Mouse (Mus musculus) ES-E14 (cell line): ENCODE measurements around the gene Hpf1. TPM values are rescaled to one million over a fixed set of nuclear protein-coding genes. Genes with fewer than 3 reads are reported as not detected.

Experiments used
- DNase-seq: peaks from one replicate; pipeline ENCODE4 v3.0.0-alpha.2; 2013; ENCODE audit warnings: low read depth, low spot score
- H3K27ac ChIP-seq: 2 replicates; pipeline ENCODE4 v1.5.1; 2012; ENCODE audit warnings: low read depth, mild to moderate bottlenecking, low read length, moderate library complexity, mixed read lengths; ENCODE audit not compliant: poor library complexity, insufficient read depth, severe bottlenecking
- H3K36me3 ChIP-seq: 2 replicates; pipeline ENCODE4 v1.6.1; 2012; ENCODE audit warnings: mild to moderate bottlenecking, low read length, moderate library complexity, mixed read lengths; ENCODE audit not compliant: control insufficient read depth, poor library complexity, insufficient read depth, severe bottlenecking
- H3K4me1 ChIP-seq, 2 experiments: fragments of 150-350 bp in 1 of 2; sonication (generic) in 1 of 2; 2 replicates each; pipeline ENCODE4 v1.6.1; 2012; ENCODE audit warnings: low read length in 2 of 2, mild to moderate bottlenecking in 1 of 2, mixed read lengths in 1 of 2; ENCODE audit not compliant: control insufficient read depth in 2 of 2, insufficient read depth in 2 of 2, poor library complexity in 1 of 2
- H3K4me3 ChIP-seq, 2 experiments: fragments of 150-350 bp in 1 of 2; sonication (generic) in 1 of 2; 2 replicates each; pipeline ENCODE4 v1.5.1; 2012; ENCODE audit warnings: low read length in 2 of 2, low read depth in 1 of 2, mild to moderate bottlenecking in 1 of 2, mixed read lengths in 1 of 2; ENCODE audit not compliant: insufficient read depth in 1 of 2, poor library complexity in 1 of 2, severe bottlenecking in 1 of 2
- H3K9ac ChIP-seq: 2 replicates; pipeline ENCODE4 v1.6.1; 2012; ENCODE audit warnings: low read depth, mild to moderate bottlenecking, low read length, mixed read lengths; ENCODE audit not compliant: poor library complexity, insufficient read depth, severe bottlenecking
- H3K9me3 ChIP-seq: fragments of 150-350 bp; sonication (generic); 2 replicates; pipeline ENCODE4 v1.6.1; 2012; ENCODE audit warnings: low read depth, mild to moderate bottlenecking, low read length; ENCODE audit not compliant: control insufficient read depth, insufficient read depth
- CHD2 ChIP-seq: IDR thresholded peaks from 2 replicates; pipeline ENCODE4 v1.6.1; 2014; ENCODE audit warnings: mild to moderate bottlenecking, low read depth, low read length, inconsistent platforms
- HCFC1 ChIP-seq: IDR thresholded peaks from 2 replicates; pipeline ENCODE4 v1.6.1; 2012; ENCODE audit warnings: low read length, inconsistent platforms, borderline replicate concordance; ENCODE audit not compliant: insufficient read depth
- MAFK ChIP-seq: IDR thresholded peaks from 2 replicates; pipeline ENCODE4 v1.6.1; 2014; ENCODE audit warnings: mild to moderate bottlenecking, low read depth, low read length, inconsistent platforms; ENCODE audit not compliant: insufficient read depth
- ZC3H11A ChIP-seq: IDR thresholded peaks from 2 replicates; pipeline ENCODE4 v1.6.1; 2012; ENCODE audit warnings: low read depth, mild to moderate bottlenecking, inconsistent platforms, low read length, borderline replicate concordance
- ZNF384 ChIP-seq: IDR thresholded peaks from 2 replicates; pipeline ENCODE4 v1.6.1; 2012; ENCODE audit warnings: low read depth, low read length, inconsistent platforms
- in situ Hi-C, 2 experiments: fragments of 600-800 bp; cut with MboI; formaldehyde crosslinking; loops; one replicate each; pipeline ENCODE4 v1.15.1; 2025; ENCODE audit warnings: low sequenced_read_pairs in 2 of 2, inconsistent platforms in 1 of 2; ENCODE audit not compliant: unreplicated experiment in 2 of 2
- total RNA-seq: library from RNA; depleted of rRNA; stranded (reverse); fragments of 300-350 nt; gene quantifications from 2 replicates; pipeline ENCODE4 v1.2.3, GENCODE M21; 2012

Gene Hpf1
- total RNA-seq, 1 experiment = 44.6 TPM

DNA sequence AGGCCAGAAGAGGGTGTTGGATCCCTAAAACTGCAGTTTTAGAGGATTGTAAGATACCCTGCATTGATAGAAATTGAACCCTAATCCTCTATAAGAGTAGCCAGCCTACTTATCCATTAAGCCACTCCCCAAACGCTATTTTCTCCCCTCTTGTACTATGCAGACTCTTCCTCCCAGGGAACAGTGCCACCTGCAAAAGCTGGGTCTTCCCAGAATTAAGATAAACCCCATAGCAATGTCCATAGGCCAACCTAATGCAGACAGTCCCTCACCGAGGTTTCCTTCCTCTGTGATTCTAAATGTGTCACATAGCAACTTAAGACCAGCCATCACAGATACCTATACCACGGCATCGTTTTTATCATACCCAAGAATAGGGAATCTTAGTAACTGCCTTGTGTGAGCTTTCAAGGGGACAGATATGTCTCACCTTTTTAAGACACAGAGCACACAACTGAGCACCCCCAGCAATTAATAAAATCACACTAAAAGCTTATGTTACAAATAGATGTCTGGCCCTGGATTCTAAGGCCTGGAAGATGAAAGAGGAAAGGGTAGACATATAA lies 31.2 kb upstream of the Hpf1 start:
- Histone ChIP-seq H3K9ac (no peak overlapping the region), H3K4me3 (no peak overlapping the region), H3K27ac (no peak overlapping the region), H3K9me3 (no peaks in the 10 kb centered on the region), H3K4me1 (peaks cover 9% of the 10 kb centered on the region in 2 experiments; a peak in 3 of 4 replicates), H3K36me3 (no peaks in the 10 kb centered on the region)
- in situ Hi-C loops = loop anchor here in 1 of 2 experiments (25.0 kb wide), 1 partner anchor 222 kb away; the partner anchor contains the start of gene Mfap3l
- no peak for TF ChIP-seq ZNF384
- TF ChIP-seq MAFK = no peak
- TF ChIP-seq ZC3H11A = no peak
- TF ChIP-seq CHD2 = no peak
- TF ChIP-seq HCFC1 = no peak
- DNase-seq = no peak

DNA sequence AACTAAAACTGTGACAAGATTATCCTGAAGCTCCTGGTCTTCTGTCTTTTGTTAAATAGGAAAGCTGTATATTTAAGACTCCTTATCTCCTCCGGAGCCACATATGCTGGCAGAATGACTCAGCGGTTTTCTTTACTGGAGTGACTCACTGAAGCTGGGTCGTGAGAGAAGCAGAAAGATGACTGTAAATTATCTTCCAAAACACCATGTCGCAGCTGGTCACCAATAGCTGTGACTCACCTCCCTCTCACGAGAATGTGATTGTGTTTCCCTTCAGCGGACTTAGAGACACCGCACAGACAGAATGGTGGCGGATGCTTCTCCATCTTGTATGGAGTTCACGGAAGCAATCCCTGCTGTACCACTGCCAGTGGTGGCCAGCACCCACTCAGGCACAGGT lies 30.6 kb upstream of the Hpf1 start:
- in situ Hi-C loops = loop anchor here (10.0 to 25.0 kb wide), 2 partner anchors 222 to 245 kb away; partner anchors contain the start of gene Mfap3l (in 1 of the 2)
- Histone ChIP-seq H3K4me1 (peaks cover 9% of the 10 kb centered on the region in 2 experiments; a peak in 3 of 4 replicates), H3K9ac (no peak overlapping the region), H3K27ac (peak overlapping the region; percentile 64; the same call in 1 of the 2 replicates), H3K9me3 (no peaks in the 10 kb centered on the region), H3K4me3 (no peak overlapping the region), H3K36me3 (no peaks in the 10 kb centered on the region)
- TF ChIP-seq MAFK (peak; percentile 81), ZC3H11A (no peak)
- DNase-seq = no peak

- Histone ChIP-seq H3K9me3 (no peaks in the 10 kb centered on the region), H3K4me3 (no peak overlapping the region), H3K27ac (no peak overlapping the region), H3K4me1 (peaks cover 9% of the 10 kb centered on the region in 2 experiments; a peak in 3 of 4 replicates), H3K9ac (no peak overlapping the region), H3K36me3 (no peaks in the 10 kb centered on the region)
- in situ Hi-C loops = loop anchor here (10.0 to 25.0 kb wide), 2 partner anchors 223 to 246 kb away; partner anchors contain the start of gene Mfap3l (in 1 of the 2)
- TF ChIP-seq CHD2 = no peak
- TF ChIP-seq ZC3H11A = no peak
- TF ChIP-seq HCFC1 = no peak
- TF ChIP-seq ZNF384 = no peak
- TF ChIP-seq MAFK = no peak
- no peak for DNase-seq
Observed at GRCm38 (mm10) chr8:60860749-60861148, 29.5 kb upstream of the Hpf1 start.

- DNase-seq = no peak
- in situ Hi-C loops = loop anchor here (10.0 to 25.0 kb wide), 2 partner anchors 224 to 247 kb away; partner anchors contain the start of gene Mfap3l (in 1 of the 2)
- no peak overlapping the region for H3K4me3 ChIP-seq
- no peaks in the 10 kb centered on the region for H3K9me3 ChIP-seq
- H3K4me1 ChIP-seq = peaks cover 9% of the 10 kb centered on the region in 2 experiments; a peak in 3 of 4 replicates
- TF ChIP-seq CHD2 (no peak), ZNF384 (no peak), ZC3H11A (no peak), MAFK (no peak), HCFC1 (no peak)
- H3K36me3 ChIP-seq = no peaks in the 10 kb centered on the region
- no peak overlapping the region for H3K27ac ChIP-seq
- H3K9ac ChIP-seq = no peak overlapping the region
Observed at GRCm38 (mm10) chr8:60861783-60862182, 28.4 kb upstream of the Hpf1 start.
